Mouse (Mus musculus) limb, embryonic 10.5 days (tissue): ENCODE data around the gene Impdh1. TPM values are rescaled to one million over a fixed set of nuclear protein-coding genes. Genes with fewer than 3 reads are reported as not detected.

Experiments used
- DNase-seq: peaks from one replicate; pipeline ENCODE4 v3.0.0-alpha.2; 2017; ENCODE audit warnings: low spot score
- H3K27ac ChIP-seq: fragments of 300-500 bp; sonication (generic); 2 replicates; pipeline ENCODE4 v1.5.1; 2016; ENCODE audit warnings: mild to moderate bottlenecking
- H3K27me3 ChIP-seq: fragments of 300-500 bp; sonication (generic); 2 replicates; pipeline ENCODE4 v1.6.1; 2016; ENCODE audit warnings: low read depth, mild to moderate bottlenecking; ENCODE audit not compliant: poor library complexity, severe bottlenecking
- H3K36me3 ChIP-seq: fragments of 300-500 bp; sonication (generic); 2 replicates; pipeline ENCODE4 v1.6.1; 2016; ENCODE audit warnings: mild to moderate bottlenecking, moderate library complexity
- H3K4me1 ChIP-seq: fragments of 300-500 bp; sonication (generic); 2 replicates; pipeline ENCODE4 v1.6.1; 2016
- H3K4me3 ChIP-seq: fragments of 300-500 bp; sonication (generic); 2 replicates; pipeline ENCODE4 v1.5.1; 2016; ENCODE audit warnings: mild to moderate bottlenecking, moderate library complexity
- H3K9me3 ChIP-seq: fragments of 300-500 bp; sonication (generic); replicated peaks from 2 replicates; pipeline ENCODE4 v1.6.1; 2016; ENCODE audit warnings: mild to moderate bottlenecking
- WGBS: fragments of 180-500 bp; shearing (Covaris S2); methylation state at CpG from one replicate; pipeline ENCODE4 v1.1.7; 2016; 5-methylcytosine and 5-hydroxymethylcytosine counted together
- polyA plus RNA-seq: library from polyadenylated mRNA; unstranded; fragments of >200 nt; fragmentation: Nextera tagmentation; extraction: Ambion mirVana; gene quantifications from 2 replicates; pipeline ENCODE4 v1.2.1, GENCODE M21; 2016

Impdh1 gene
- polyA plus RNA-seq, 1 experiment from 2014 or later = 56.7 TPM

DNA sequence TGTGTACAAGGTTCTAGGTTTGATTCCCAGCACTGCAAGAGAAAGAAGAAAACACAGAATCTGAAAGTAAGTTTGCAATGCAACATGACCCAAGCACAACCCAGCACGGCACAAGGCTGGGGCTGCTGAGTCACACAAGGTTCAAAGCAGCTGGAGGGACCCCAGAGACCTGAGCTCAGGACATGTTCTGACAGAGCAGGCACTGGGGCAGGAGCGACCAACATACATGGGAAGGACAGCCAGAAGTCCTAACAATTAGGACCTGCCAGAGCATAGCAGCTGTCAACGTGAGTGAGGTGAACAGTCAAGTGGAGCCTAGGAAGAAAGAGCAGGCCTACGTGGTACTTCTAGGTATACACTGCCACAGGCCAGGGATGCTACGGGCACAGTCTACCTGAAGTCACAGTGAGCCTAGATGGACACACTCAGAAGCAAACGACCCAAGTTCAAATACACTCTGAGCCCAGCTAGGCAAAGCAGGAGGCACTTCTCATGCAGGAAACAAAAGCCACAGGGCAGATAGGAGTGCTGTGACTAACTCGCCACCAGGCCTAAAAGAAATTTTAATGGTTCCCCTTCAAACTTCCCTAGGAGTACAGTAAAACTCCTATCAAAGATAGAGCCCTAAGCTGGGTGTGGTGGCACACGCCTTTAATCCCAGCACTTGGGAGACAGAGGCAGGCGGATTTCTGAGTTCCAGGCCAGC, 5.8 kb downstream of the Impdh1 start:
- peaks cover 16% of the 10 kb centered on the region for H3K36me3 ChIP-seq
- no peak for DNase-seq
- peaks cover 43% of the 10 kb centered on the region for H3K4me1 ChIP-seq
- H3K27me3 ChIP-seq = peaks cover 22% of the 10 kb centered on the region
- H3K9me3 ChIP-seq = no peaks in the 10 kb centered on the region
- WGBS = 78% methylated on average over 9 of the region's 9 CpGs
- H3K4me3 ChIP-seq = no peak overlapping the region
- H3K27ac ChIP-seq = no peak overlapping the region

DNA sequence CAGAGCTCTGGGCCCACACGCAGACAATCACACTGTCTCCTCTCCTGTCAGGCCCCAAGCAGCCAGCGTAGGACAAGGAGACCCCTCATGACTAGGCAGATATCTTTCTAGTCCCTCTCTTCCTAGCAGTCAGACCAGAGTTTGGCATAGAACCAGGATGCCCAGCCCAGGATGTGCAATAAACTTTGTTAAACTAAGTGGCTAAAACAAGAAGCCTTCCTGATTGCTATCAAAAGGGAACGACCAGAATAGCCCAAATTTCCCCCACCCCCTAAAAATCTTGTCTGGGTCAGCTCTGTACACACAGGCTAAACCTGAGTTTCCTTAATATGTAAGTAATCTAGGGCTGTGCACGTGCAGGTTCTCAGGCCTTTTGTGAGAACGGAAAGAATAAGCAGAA, 8.0 kb downstream of the Impdh1 start:
- Histone ChIP-seq H3K27ac (no peak overlapping the region), H3K4me3 (no peak overlapping the region)

DNA sequence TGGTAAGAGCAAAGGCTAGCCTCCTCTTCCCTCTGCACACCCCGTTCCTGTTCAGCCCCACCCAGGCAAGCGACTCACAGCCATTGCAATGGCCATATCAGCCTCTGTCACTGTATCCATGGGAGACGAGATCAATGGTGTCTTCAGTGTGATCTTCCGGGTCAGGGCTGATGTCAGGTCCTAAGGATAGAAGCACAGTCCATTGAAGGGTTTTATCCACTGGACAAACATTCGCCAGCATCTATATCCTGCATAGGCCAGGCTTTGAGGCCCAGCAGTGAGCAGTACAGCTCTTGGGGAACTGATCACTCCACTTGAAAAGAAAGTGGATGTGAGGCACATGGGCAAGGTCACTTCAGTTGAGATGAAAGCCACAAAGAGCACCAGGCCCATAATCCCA, 9.1 kb downstream of the Impdh1 start:
- Histone ChIP-seq H3K27me3 (no peaks in the 10 kb centered on the region), H3K27ac (no peak overlapping the region), H3K4me1 (peaks cover 20% of the 10 kb centered on the region), H3K9me3 (no peaks in the 10 kb centered on the region), H3K4me3 (no peak overlapping the region), H3K36me3 (peaks cover 47% of the 10 kb centered on the region)
- WGBS = 84% methylated on average over 5 of the region's 5 CpGs
- no peak for DNase-seq

More for the DNA sequence above, 8.0 kb downstream of the Impdh1 start:
- H3K9me3 ChIP-seq = no peaks in the 10 kb centered on the region
- DNase-seq = peak; percentile 20
- H3K27me3 ChIP-seq = peaks cover under 1% of the 10 kb centered on the region; the same call in 1 of the 2 replicates
- 92% methylated on average over 5 of the region's 5 CpGs for WGBS
- peaks cover 27% of the 10 kb centered on the region for H3K4me1 ChIP-seq
- H3K36me3 ChIP-seq = peaks cover 36% of the 10 kb centered on the region

DNA sequence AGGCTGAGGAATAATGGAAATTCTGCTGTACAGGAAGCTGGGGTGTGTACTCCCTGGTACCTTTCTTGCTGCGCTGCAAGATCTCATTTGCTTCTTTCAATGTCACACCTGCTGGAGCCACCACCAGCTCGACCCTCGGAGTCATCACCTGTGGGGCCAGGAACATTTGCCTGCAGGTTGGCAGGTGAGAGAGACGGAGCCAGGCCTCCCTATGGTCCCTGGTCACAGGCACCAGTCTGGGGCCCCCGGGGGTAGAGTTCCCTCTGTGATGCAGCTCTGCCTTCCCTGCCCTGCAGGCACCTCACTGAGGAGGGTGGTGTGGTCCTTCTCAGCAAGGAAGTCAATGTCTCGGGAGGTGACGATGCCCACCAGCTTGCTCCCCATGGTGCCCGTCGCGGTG, 10.2 kb downstream of the Impdh1 start:
- no peaks in the 10 kb centered on the region for H3K9me3 ChIP-seq
- WGBS = 95% methylated on average over 10 of the region's 10 CpGs
- H3K27ac ChIP-seq = no peak overlapping the region
- DNase-seq = peak; percentile 19
- peaks cover 10% of the 10 kb centered on the region for H3K4me1 ChIP-seq
- H3K36me3 ChIP-seq = peaks cover 58% of the 10 kb centered on the region
- H3K4me3 ChIP-seq = no peak overlapping the region
- no peaks in the 10 kb centered on the region for H3K27me3 ChIP-seq

DNA sequence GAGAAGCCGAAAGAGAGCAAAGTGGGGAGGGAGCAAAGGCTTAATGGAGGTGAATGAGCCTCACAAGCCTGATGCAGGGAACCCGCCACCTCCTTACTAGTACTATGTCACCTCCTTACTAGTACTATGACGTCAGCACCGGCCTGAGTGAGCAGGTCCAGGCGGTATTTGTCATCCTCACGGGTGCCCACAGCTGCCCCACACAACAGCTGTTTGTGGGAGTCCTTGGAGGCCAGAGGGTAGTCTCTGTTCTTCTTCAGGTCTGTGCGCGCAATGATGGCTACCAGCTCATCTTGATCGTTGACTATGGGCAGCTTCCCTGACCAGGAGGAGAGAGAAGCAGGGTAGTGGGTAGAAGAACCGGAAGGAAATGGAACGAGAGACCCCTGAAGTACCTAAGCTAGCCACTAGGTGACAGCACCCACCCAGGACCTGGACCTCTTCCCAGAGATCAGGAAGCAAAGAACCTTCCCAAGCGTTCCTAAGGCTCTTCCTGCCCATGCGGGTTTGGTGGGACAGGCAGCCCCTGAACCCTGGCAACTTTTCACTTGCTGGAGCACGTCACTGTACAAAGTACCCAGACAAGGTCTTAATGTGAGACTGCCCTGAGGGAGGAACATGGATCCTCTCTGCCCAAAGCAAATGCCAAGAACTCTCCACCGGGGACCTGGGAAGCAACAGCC, 11.1 kb downstream of the Impdh1 start:
- Histone ChIP-seq H3K36me3 (peaks cover 64% of the 10 kb centered on the region), H3K9me3 (no peaks in the 10 kb centered on the region), H3K4me1 (peaks cover 2% of the 10 kb centered on the region), H3K27me3 (no peaks in the 10 kb centered on the region), H3K27ac (no peak overlapping the region), H3K4me3 (no peak overlapping the region)
- DNase-seq = peak; percentile 72
- WGBS = 62% methylated on average over 15 of the region's 15 CpGs

DNA sequence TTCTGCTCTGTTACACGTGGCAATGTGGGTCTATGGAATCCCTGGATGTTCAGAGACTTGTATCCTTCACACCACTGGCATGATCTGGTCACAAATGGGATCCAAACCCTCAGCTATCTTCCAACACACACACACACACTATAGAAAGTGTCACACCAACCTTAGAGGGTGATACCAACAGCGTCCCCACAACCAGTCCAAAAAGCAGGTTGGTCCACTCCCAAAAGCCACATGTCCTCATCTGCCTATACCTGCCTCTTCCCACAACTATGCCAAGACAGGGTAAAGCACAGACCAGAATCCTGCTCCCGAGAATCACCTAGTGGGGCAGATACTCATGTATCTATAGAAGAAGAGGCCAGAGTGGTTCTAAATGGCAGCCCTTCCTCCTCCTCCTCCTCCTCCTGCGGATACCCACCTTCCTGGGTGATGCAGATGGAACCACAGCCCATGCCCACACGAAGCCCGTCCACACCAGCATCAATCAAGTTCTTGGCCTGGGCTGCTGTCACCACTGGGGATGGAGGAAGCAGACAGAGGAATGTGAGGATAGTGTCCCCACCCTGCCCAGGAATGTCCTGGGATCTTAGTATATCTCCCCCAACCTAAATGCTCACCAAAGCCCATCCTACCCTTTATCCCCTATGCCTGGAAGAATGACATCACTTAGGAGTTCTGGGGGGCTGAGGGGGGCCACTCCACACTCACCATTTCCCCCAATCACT, 12.1 kb downstream of the Impdh1 start:
- Histone ChIP-seq H3K36me3 (peaks cover 64% of the 10 kb centered on the region), H3K4me3 (no peak overlapping the region), H3K4me1 (0 out of 2 replicates have a peak, but pooled peaks cover under 1% of the 10 kb centered on the region), H3K27me3 (peaks cover 7% of the 10 kb centered on the region; the same call in 1 of the 2 replicates), H3K27ac (no peak overlapping the region), H3K9me3 (no peaks in the 10 kb centered on the region)
- peak; percentile 23 for DNase-seq
- 93% methylated on average over 6 of the region's 6 CpGs for WGBS

DNA sequence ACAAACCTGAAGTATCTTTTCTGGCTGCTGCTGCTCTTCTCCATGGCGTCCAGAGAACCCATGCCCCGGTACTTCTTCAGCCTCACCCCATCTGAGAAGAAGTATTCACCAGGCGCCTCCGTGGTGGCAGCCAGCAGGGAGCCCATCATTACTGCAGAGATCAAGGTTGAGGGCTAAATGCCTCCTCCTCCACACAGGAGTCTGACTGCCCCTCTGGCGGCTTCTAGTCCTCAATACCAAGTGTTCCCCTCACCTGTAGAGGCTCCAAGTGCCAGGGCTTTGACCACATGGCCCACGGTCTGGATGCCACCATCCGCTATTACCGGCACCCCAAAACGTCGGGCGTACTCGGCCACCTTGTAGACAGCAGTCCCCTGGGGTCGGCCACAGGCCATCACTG, 13.1 kb downstream of the Impdh1 start:
- no peak overlapping the region for H3K27ac ChIP-seq
- 89% methylated on average over 13 of the region's 13 CpGs for WGBS
- H3K9me3 ChIP-seq = no peaks in the 10 kb centered on the region
- DNase-seq = peak; percentile 26
- H3K36me3 ChIP-seq = peaks cover 64% of the 10 kb centered on the region
- H3K4me1 ChIP-seq = peaks cover 9% of the 10 kb centered on the region
- no peak overlapping the region for H3K4me3 ChIP-seq
- peaks cover 12% of the 10 kb centered on the region; the same call in 1 of the 2 replicates for H3K27me3 ChIP-seq

DNA sequence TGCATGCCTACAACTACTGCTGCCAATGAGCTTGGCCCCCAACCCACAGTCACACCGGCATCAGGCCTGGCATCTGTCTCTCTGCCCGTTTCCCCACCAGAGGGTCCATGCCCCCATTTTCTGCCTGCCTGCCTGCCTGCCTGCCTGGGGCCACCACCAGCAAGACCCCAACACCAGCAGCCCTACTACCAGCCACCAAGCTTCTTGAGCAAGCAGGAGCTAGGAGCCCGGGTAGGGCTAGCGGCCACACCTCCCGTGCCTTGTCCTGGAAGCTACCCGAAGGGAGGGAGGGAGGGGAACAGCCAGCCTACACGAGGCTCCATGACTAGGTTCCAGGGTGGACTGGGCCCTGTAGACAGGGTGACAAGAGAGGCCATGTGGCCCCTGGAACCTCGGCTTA, 14.2 kb downstream of the Impdh1 start:
- H3K4me1 ChIP-seq = peaks cover 9% of the 10 kb centered on the region
- H3K9me3 ChIP-seq = no peaks in the 10 kb centered on the region
- no peak overlapping the region for H3K27ac ChIP-seq
- H3K27me3 ChIP-seq = peaks cover 23% of the 10 kb centered on the region; the same call in 1 of the 2 replicates
- peak; percentile 25 for DNase-seq
- no peak overlapping the region for H3K4me3 ChIP-seq
- peaks cover 62% of the 10 kb centered on the region for H3K36me3 ChIP-seq
- 90% methylated on average over 8 of the region's 8 CpGs for WGBS

DNA sequence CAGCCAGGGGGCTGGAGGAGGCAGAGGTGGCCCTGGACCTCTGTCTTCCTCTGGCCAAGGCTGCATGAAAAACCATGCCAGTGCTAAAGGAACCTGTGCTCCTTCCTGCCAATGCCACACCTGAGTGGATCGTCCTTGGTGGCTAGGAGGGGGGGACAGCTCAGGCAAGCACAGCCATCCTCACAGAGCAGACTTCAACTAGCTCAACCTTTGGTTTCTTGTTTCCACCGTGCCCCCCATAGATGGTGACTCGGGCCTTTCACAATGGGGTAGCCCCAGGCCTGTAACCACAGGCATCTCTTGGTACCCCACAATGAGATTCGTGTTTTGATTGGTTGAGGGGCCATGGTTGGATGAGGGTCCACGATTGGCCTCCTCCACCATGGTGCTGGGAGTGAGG, 14.8 kb downstream of the Impdh1 start:
- Histone ChIP-seq H3K27me3 (peaks cover 27% of the 10 kb centered on the region; the same call in 1 of the 2 replicates), H3K4me3 (no peak overlapping the region), H3K4me1 (peaks cover 9% of the 10 kb centered on the region), H3K9me3 (no peaks in the 10 kb centered on the region), H3K27ac (peak overlapping the region; percentile 51), H3K36me3 (peaks cover 55% of the 10 kb centered on the region)
- 88% methylated on average over 5 of the region's 5 CpGs for WGBS
- DNase-seq = peak; percentile 12

DNA sequence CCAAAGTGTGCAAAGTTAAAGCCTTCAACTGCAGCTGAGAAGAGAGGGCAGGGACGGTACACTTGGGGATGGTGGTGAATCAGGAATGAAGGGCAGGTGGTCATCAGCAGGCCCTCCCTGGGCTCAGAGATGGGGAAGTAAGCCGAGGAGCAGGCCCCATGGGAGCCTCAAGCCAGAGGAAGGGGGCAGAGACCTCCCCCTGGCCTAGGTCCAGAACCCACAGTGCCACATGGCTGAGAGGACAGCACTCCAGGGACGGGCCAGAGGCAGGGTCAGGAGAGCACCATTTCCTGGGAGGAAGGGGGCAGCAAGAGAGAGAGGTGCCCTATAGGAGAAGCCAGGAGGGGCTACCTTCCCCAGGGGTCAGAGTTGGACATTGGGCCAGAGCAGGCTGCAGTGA, 15.7 kb downstream of the Impdh1 start:
- no peaks in the 10 kb centered on the region for H3K9me3 ChIP-seq
- peaks cover 27% of the 10 kb centered on the region; the same call in 1 of the 2 replicates for H3K27me3 ChIP-seq
- WGBS = 72% methylated on average over 3 of the region's 3 CpGs
- peak; percentile 29 for DNase-seq
- H3K36me3 ChIP-seq = peaks cover 48% of the 10 kb centered on the region
- peaks cover 17% of the 10 kb centered on the region for H3K4me1 ChIP-seq
- no peak overlapping the region for H3K4me3 ChIP-seq
- no peak overlapping the region for H3K27ac ChIP-seq

DNA sequence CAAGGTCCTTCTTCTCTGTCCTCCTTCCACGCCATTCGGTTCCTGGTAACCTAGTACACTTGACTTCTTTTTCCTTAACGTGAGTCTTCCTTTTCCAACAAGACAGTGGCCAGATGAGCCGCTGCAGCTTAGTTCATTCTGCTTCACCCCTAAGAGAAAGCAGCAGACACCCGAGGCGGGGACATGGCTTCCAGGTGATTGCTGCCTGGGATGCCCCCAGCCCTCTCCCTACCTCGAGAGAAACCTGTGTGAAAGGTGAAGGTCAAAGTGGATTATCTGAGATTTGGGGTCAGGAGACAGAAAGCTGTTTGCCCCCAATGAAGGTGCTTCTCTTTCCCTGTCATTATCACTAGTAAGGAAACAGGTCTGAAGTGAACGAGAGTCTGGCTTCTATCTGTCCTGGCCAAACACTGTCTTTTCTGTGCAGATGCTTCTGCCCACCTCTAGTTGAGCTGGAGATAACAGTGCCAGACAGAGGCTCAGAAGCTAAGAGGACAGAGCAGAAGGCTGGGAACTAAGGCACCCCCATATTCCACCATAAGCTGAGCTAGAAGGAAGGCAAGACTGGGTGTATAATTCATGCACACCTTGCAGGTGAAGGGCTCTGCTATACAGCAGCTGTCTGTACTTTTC, 16.8 kb downstream of the Impdh1 start:
- Histone ChIP-seq H3K9me3 (no peaks in the 10 kb centered on the region), H3K27ac (peak overlapping the region; percentile 39; the same call in 1 of the 2 replicates), H3K27me3 (peaks cover 27% of the 10 kb centered on the region; the same call in 1 of the 2 replicates), H3K4me1 (peaks cover 28% of the 10 kb centered on the region), H3K36me3 (peaks cover 40% of the 10 kb centered on the region), H3K4me3 (peak overlapping the region; percentile 44)
- DNase-seq = no peak
- WGBS = 46% methylated on average over 8 of the region's 8 CpGs
